Mouse (Mus musculus) thymus, adult 2 months (tissue): Measurements from ENCODE around the gene Rad54l2.

Experiments
- CTCF ChIP-seq: fragments of 200-500 bp; IDR thresholded peaks from 2 replicates; pipeline ENCODE4 v1.5.1; 2012; ENCODE audit warnings: mild to moderate bottlenecking, control low read depth, low read length, moderate library complexity, borderline replicate concordance; ENCODE audit not compliant: control insufficient read depth, poor library complexity, insufficient read depth; ENCODE audit errors: extremely low read depth
- POLR2A ChIP-seq: fragments of 200-500 bp; IDR thresholded peaks from 2 replicates; pipeline ENCODE4 v1.6.1; 2012; ENCODE audit warnings: mild to moderate bottlenecking, low read length, control low read depth, moderate library complexity; ENCODE audit not compliant: control insufficient read depth, poor library complexity, insufficient read depth; ENCODE audit errors: extremely low read depth

DNA sequence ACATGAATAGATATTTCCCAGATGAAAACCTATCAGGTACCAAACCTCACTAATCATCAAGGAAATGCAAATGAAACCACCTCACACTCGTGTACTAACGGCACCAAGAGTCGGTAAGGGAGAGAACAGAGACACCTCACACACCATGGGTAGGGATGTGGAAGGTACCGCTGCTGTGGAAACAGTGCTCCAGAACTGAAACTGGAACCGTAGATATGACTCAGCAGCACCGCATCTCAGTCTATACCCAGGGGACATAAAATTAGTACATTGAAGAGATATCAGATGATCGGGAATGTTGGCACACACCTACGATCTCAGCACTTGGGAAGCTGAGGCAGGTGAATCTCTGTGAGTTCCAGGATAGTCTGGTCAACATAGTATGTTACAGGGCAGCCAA is 150.8 kb downstream of the Rad54l2 start:
- TF ChIP-seq POLR2A, result no peak
- no peak for TF ChIP-seq CTCF
